8 mouse cellular contexts compared by ENCODE assay signal in genomic region chr11:52002842-52003504, GRCm38 (mm10). TPM values are rescaled to one million over a fixed set of nuclear protein-coding genes. Genes with fewer than 3 reads are reported as not detected.
DNase-seq lines count a peak whose midpoint lies in the region; ATAC-seq and TF ChIP-seq lines count a peak whose summit lies in the region.

No protein-coding gene starts in this region.

- ATAC-seq in intestine, embryonic 14.5 days (replicated peaks; ENCODE audit: low FRiP score, low TSS enrichment, low read depth): no peak
- ATAC-seq in midbrain, postnatal 0 days (ENCODE audit: low FRiP score): no peak

- H3K27me3 ChIP-seq in intestine, embryonic 14.5 days (replicated peaks; ENCODE audit: control insufficient read depth, insufficient read depth, low read length): no peaks in the 10 kb centered on the region
- H3K27me3 ChIP-seq in midbrain, postnatal 0 days (ENCODE audit: insufficient read depth, low read length): no peaks in the 10 kb centered on the region

- peak overlapping the region; percentile 82 for H3K4me3 ChIP-seq in layer of hippocampus, adult 2 months
- H3K4me3 ChIP-seq in intestine, embryonic 14.5 days (ENCODE audit: low read depth, low read length): peak overlapping the region; percentile 83; the same call in 1 of the 2 replicates
- peak overlapping the region; percentile 85 for H3K4me3 ChIP-seq in midbrain, postnatal 0 days (ENCODE audit: low read depth, low read length)

- H3K9ac ChIP-seq in intestine, embryonic 14.5 days (ENCODE audit: low read length): peak overlapping the region; percentile 61; the same call in 1 of the 2 replicates
- H3K9ac ChIP-seq in midbrain, postnatal 0 days (replicated peaks; ENCODE audit: low read length, poor library complexity, severe bottlenecking): 0 out of 2 replicates have a peak overlapping the region, but pooled peaks have one; percentile 87

- peaks cover 23% of the 10 kb centered on the region for H3K4me1 ChIP-seq in intestine, embryonic 14.5 days (replicated peaks; ENCODE audit: control insufficient read depth, insufficient read depth, low read length)
- H3K4me1 ChIP-seq in midbrain, postnatal 0 days (ENCODE audit: insufficient read depth, low read length): peaks cover 16% of the 10 kb centered on the region; the same call in 1 of the 2 replicates

- peak overlapping the region; percentile 95 for H3K27ac ChIP-seq in layer of hippocampus, adult 2 months
- peak overlapping the region; percentile 86 for H3K27ac ChIP-seq in intestine, embryonic 14.5 days (ENCODE audit: low read depth)
- H3K27ac ChIP-seq in midbrain, postnatal 0 days (ENCODE audit: low read depth, low read length): no peak overlapping the region

- peak overlapping the region; percentile 67 for H3K4me2 ChIP-seq in intestine, embryonic 14.5 days (ENCODE audit: low read length)
- H3K4me2 ChIP-seq in midbrain, postnatal 0 days (ENCODE audit: low read depth, low read length, poor library complexity, severe bottlenecking): peak overlapping the region; percentile 64

- DNase-seq in layer of hippocampus, adult 2 months (ENCODE audit: low spot score in 2 of 2): no peak
- no peak for DNase-seq in layer of hippocampus, adult 9-11 months
- peak; percentile 26 for DNase-seq in c-Kit-positive CD71-positive TER-119-positive erythroid progenitor cells, embryonic 14.5 days (ENCODE audit: low spot score)
- DNase-seq in intestine, embryonic 14.5 days (ENCODE audit: low spot score): no peak
- DNase-seq in midbrain, postnatal 0 days (ENCODE audit: low spot score): no peak
- no peak for DNase-seq in ovary, postnatal 10 days (ENCODE audit: low spot score)
- no peak for DNase-seq in thymus, postnatal 10 days (ENCODE audit: low spot score in 2 of 2)
- DNase-seq in ovary, postnatal 14 days (ENCODE audit: low spot score): no peak

- WGBS in intestine, embryonic 14.5 days: 76% methylated on average over 13 of the region's 13 CpGs
- WGBS in midbrain, postnatal 0 days: 80% methylated on average over 13 of the region's 13 CpGs

- peak; percentile 43 for TF ChIP-seq CTCF in layer of hippocampus, adult 2 months (conservative IDR thresholded peaks at IDR 0.05)
- TF ChIP-seq CTCF in midbrain, postnatal 0 days (IDR thresholded peaks at IDR 0.05): peak; percentile 10; the same call in 1 of the 2 replicates

- no peaks in the 10 kb centered on the region for H3K9me3 ChIP-seq in intestine, embryonic 14.5 days (ENCODE audit: control insufficient read depth, low read length)
- H3K9me3 ChIP-seq in midbrain, postnatal 0 days (ENCODE audit: low read length): no peaks in the 10 kb centered on the region

- H3K36me3 ChIP-seq in intestine, embryonic 14.5 days (ENCODE audit: control insufficient read depth, insufficient read depth, low read length): no peaks in the 10 kb centered on the region
- H3K36me3 ChIP-seq in midbrain, postnatal 0 days (ENCODE audit: insufficient read depth, low read length): no peaks in the 10 kb centered on the region

RNA-seq across cellular contexts. Expression of gene Cdkl3, which starts 1.0 kb away (rescaled TPM):
- total RNA-seq in layer of hippocampus, adult 2 months (2021): 10 to 100 TPM; 13.6 to 13.7 TPM
- 5.3 and 6.2 TPM in 2 replicates for polyA plus RNA-seq in intestine, embryonic 14.5 days (2014; fragmentation: Nextera tagmentation; extraction: Ambion mirVana)
- total RNA-seq in midbrain, postnatal 0 days (2014; rRNA removed): 23.8 and 30.1 TPM in 2 replicates
- polyA plus RNA-seq in midbrain, postnatal 0 days (2015; fragmentation: Nextera tagmentation; extraction: Ambion mirVana): 41.8 and 53.2 TPM in 2 replicates

RNA-seq across cellular contexts. Expression of gene Ube2b, which starts 2.4 kb away (rescaled TPM):
- total RNA-seq in layer of hippocampus, adult 2 months (2021): 100 to 1,000 TPM; 182 to 191 TPM
- 139 and 145 TPM in 2 replicates for polyA plus RNA-seq in intestine, embryonic 14.5 days (2014; fragmentation: Nextera tagmentation; extraction: Ambion mirVana)
- 160 and 177 TPM in 2 replicates for total RNA-seq in midbrain, postnatal 0 days (2014; rRNA removed)
- polyA plus RNA-seq in midbrain, postnatal 0 days (2015; fragmentation: Nextera tagmentation; extraction: Ambion mirVana): 229 and 232 TPM in 2 replicates

RNA-seq across cellular contexts. Expression of gene Cdkn2aipnl, which starts 35.5 kb away (rescaled TPM):
- total RNA-seq in layer of hippocampus, adult 2 months (2021): 10 to 100 TPM; 34.2 to 37.6 TPM
- polyA plus RNA-seq in intestine, embryonic 14.5 days (2014; fragmentation: Nextera tagmentation; extraction: Ambion mirVana): 99.5 and 103 TPM in 2 replicates
- total RNA-seq in midbrain, postnatal 0 days (2014; rRNA removed): 97.7 and 99.1 TPM in 2 replicates
- 124 and 128 TPM in 2 replicates for polyA plus RNA-seq in midbrain, postnatal 0 days (2015; fragmentation: Nextera tagmentation; extraction: Ambion mirVana)
